Mouse (Mus musculus) right cerebral cortex, postnatal 4 days (tissue): Measurements from ENCODE around the gene Crkl.
"Not testable (repeated sequence)": the region's sequence is repeated elsewhere in the genome, so short reads cannot be mapped to it uniquely, and the experiment has no call there.

ENCODE experiments used
- DNase-seq: peaks from one replicate; pipeline ENCODE4 v3.0.0-alpha.2; 2022

Crkl gene

GRCm38 (mm10) chr16:17488478-17489468, 37.0 kb downstream of the Crkl start:
- no peak for DNase-seq

GRCm38 (mm10) chr16:17489469-17490111, 37.8 kb downstream of the Crkl start, which contains the start of gene Aifm3:
Aifm3 (plus strand) TSS chr16:17489611.
- no peak for DNase-seq

GRCm38 (mm10) chr16:17491154-17491553, 39.4 kb downstream of the Crkl start:
- peak; percentile 40 for DNase-seq

GRCm38 (mm10) chr16:17491896-17492561, 40.2 kb downstream of the Crkl start:
- no peak for DNase-seq

GRCm38 (mm10) chr16:17496499-17497305, 44.9 kb downstream of the Crkl start:
- peak; percentile 86 for DNase-seq

GRCm38 (mm10) chr16:17499249-17499883, 47.6 kb downstream of the Crkl start:
- peak; percentile 29 for DNase-seq

- no peak for DNase-seq
Observed at GRCm38 (mm10) chr16:17502681-17503080, 50.9 kb downstream of the Crkl start.

GRCm38 (mm10) chr16:17507018-17507552, 55.3 kb downstream of the Crkl start:
- no peak for DNase-seq

GRCm38 (mm10) chr16:17508031-17508430, 56.2 kb downstream of the Crkl start:
- DNase-seq = not testable (repeated sequence)

- DNase-seq = peak; percentile 85
Observed at GRCm38 (mm10) chr16:17508546-17509239, 56.9 kb downstream of the Crkl start, which contains the start of gene Lztr1. Lztr1 (plus strand) TSS chr16:17508688.

- DNase-seq = no peak
Observed at GRCm38 (mm10) chr16:17509240-17509597, 57.4 kb downstream of the Crkl start.

GRCm38 (mm10) chr16:17510143-17510542, 58.4 kb downstream of the Crkl start:
- no peak for DNase-seq

- no peak for DNase-seq
Observed at GRCm38 (mm10) chr16:17510686-17511085, 58.9 kb downstream of the Crkl start.

- no peak for DNase-seq
Observed at GRCm38 (mm10) chr16:17511431-17511830, 59.6 kb downstream of the Crkl start.

- no peak for DNase-seq
Observed at GRCm38 (mm10) chr16:17518910-17519309, 67.1 kb downstream of the Crkl start.

- DNase-seq = no peak
Observed at GRCm38 (mm10) chr16:17524156-17524555, 72.4 kb downstream of the Crkl start.

GRCm38 (mm10) chr16:17525524-17525923, 73.7 kb downstream of the Crkl start:
- no peak for DNase-seq

GRCm38 (mm10) chr16:17526223-17526622, 74.4 kb downstream of the Crkl start:
- no peak for DNase-seq

- DNase-seq = no peak
Observed at GRCm38 (mm10) chr16:17527606-17528005, 75.8 kb downstream of the Crkl start.

GRCm38 (mm10) chr16:17528276-17528675, 76.5 kb downstream of the Crkl start:
- no peak for DNase-seq
